Mouse (Mus musculus) hematopoietic stem cell, adult 5-6 weeks (primary cell): ENCODE measurements around the gene Spns2. TPM values are rescaled to one million over a fixed set of nuclear protein-coding genes. Genes with fewer than 3 reads are reported as not detected.

Experiments used
- ATAC-seq, 2 experiments: fragments of 125-278 bp in 1 of 2; replicated peaks in 1 of 2; 2 replicates each; pipeline ENCODE4 v1.8.0; 2016 to 2017; ENCODE audit warnings: inconsistent platforms in 2 of 2, mild to moderate bottlenecking in 2 of 2, moderate number of reproducible peaks in 2 of 2, low read depth in 1 of 2, moderate TSS enrichment in 1 of 2; ENCODE audit not compliant: low FRiP score in 2 of 2, poor library complexity in 2 of 2, severe bottlenecking in 2 of 2, insufficient read depth in 1 of 2, low TSS enrichment in 1 of 2
- total RNA-seq: library from RNA; stranded (forward); fragments of 172-1452, 232-1000 nt; gene quantifications from 2 replicates; pipeline ENCODE4 v1.2.3, GENCODE M21; 2017

Spns2 gene
- total RNA-seq, 1 experiment from 2014 or later, result 89.3 TPM

GRCm38 (mm10) chr11:72429288-72429690 lies 60.4 kb downstream of the Spns2 start:
- peak; percentile 95 to 96 for ATAC-seq

GRCm38 (mm10) chr11:72428694-72429093 lies 61.0 kb downstream of the Spns2 start:
- ATAC-seq, result peak; percentile 60 to 70

GRCm38 (mm10) chr11:72426884-72427283 lies 62.8 kb downstream of the Spns2 start:
- ATAC-seq, result no peak

GRCm38 (mm10) chr11:72425201-72425600 lies 64.5 kb downstream of the Spns2 start:
- no peak for ATAC-seq

- ATAC-seq, result no peak
These were observed 66.0 kb downstream of the Spns2 start for GRCm38 (mm10) chr11:72423686-72424085.

GRCm38 (mm10) chr11:72421518-72422278 lies 68.0 kb downstream of the Spns2 start:
- peak; percentile 61 to 80 for ATAC-seq

GRCm38 (mm10) chr11:72420460-72421122 lies 69.1 kb downstream of the Spns2 start:
- ATAC-seq, result no peak

GRCm38 (mm10) chr11:72419006-72419405 lies 70.7 kb downstream of the Spns2 start:
- no peak for ATAC-seq

GRCm38 (mm10) chr11:72418227-72418626 lies 71.5 kb downstream of the Spns2 start:
- ATAC-seq, result no peak

GRCm38 (mm10) chr11:72417376-72417775 lies 72.3 kb downstream of the Spns2 start:
- no peak for ATAC-seq

GRCm38 (mm10) chr11:72416666-72417065 lies 73.0 kb downstream of the Spns2 start:
- ATAC-seq, result no peak

GRCm38 (mm10) chr11:72415155-72415554 lies 74.5 kb downstream of the Spns2 start:
- no peak for ATAC-seq

- no peak for ATAC-seq
These were observed 76.0 kb downstream of the Spns2 start for GRCm38 (mm10) chr11:72413601-72414190.

- ATAC-seq, result no peak
These were observed 76.7 kb downstream of the Spns2 start for GRCm38 (mm10) chr11:72413016-72413415.

- ATAC-seq, result no peak
These were observed 77.8 kb downstream of the Spns2 start for GRCm38 (mm10) chr11:72411945-72412344.

GRCm38 (mm10) chr11:72411093-72411921 lies 78.4 kb downstream of the Spns2 start, which contains the start of gene Smtnl2:
Gene Smtnl2, minus strand, starts transcription at chr11:72411713.
- ATAC-seq, result peak; percentile 72 to 75

GRCm38 (mm10) chr11:72410521-72411092 lies 79.1 kb downstream of the Spns2 start:
- no peak for ATAC-seq
